8 mouse cellular contexts compared by ENCODE assay signal in the genomic region with DNA sequence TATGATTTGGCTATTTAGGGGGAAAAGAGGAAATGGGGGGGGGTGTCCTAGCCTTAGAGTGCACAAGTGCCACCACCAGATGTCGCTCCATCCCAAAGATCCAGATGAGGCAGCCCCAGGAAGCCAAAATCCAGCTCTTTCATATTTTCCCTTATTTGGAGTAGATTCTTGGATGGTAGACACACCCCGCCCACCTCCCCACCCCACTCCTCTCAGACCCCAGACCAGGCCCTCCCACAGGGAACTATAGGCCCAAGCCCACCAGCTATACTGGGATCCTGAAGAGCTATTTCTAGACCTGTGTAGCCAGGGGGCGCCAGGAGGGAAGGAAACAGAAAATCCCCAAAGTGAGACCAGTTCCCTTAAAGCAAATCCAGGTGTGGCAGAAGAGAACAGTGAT. TPM values are rescaled to one million over a fixed set of nuclear protein-coding genes. Genes with fewer than 3 reads are reported as not detected.
A peak's percentile ranks its signal among the peaks of the same experiment; 100 is the strongest.
DNase-seq lines count a peak whose midpoint lies in the region; ATAC-seq and TF ChIP-seq lines count a peak whose summit lies in the region.

No protein-coding gene starts in this region.

- TF ChIP-seq CTCF in hindbrain, postnatal 0 days (IDR thresholded peaks at IDR 0.05; ENCODE audit: low read depth): peak; percentile 72

- H3K27ac ChIP-seq in embryonic facial prominence, embryonic 14.5 days (replicated peaks; ENCODE audit: low read depth, low read length): peak overlapping the region; percentile 80
- peak overlapping the region; percentile 48; the same call in 1 of the 2 replicates for H3K27ac ChIP-seq in hindbrain, postnatal 0 days
- peak overlapping the region; percentile 67 for H3K27ac ChIP-seq in limb, embryonic 14.5 days (replicated peaks; ENCODE audit: low read depth, low read length)

- H3K36me3 ChIP-seq in embryonic facial prominence, embryonic 14.5 days (ENCODE audit: control insufficient read depth, insufficient read depth, low read length): no peaks in the 10 kb centered on the region
- no peaks in the 10 kb centered on the region for H3K36me3 ChIP-seq in hindbrain, postnatal 0 days (ENCODE audit: insufficient read depth, low read length)
- peaks cover 3% of the 10 kb centered on the region; the same call in 1 of the 2 replicates for H3K36me3 ChIP-seq in limb, embryonic 14.5 days (ENCODE audit: control insufficient read depth, insufficient read depth, low read length)
- H3K36me3 ChIP-seq in myocyte (ENCODE audit: control insufficient read depth, insufficient read depth): no peaks in the 10 kb centered on the region

- DNase-seq in gastrocnemius, adult 18-20 months (ENCODE audit: low spot score): peak; percentile 62
- DNase-seq in gastrocnemius, postnatal 25 days: no peak
- peak; percentile 32 for DNase-seq in adrenal gland, adult 8-10 months
- peak; percentile 88 for DNase-seq in embryonic facial prominence, embryonic 14.5 days (ENCODE audit: low spot score)
- peak; percentile 75 for DNase-seq in hindbrain, postnatal 0 days (ENCODE audit: low spot score)
- DNase-seq in limb, embryonic 14.5 days (ENCODE audit: low spot score): peak; percentile 81
- DNase-seq in thymus, postnatal 10 days (ENCODE audit: low spot score in 2 of 2): peak; percentile 32 to 54

- TF ChIP-seq POLR2A in limb, embryonic 14.5 days (IDR thresholded peaks at IDR 0.05; ENCODE audit: borderline replicate concordance, extremely low read depth, insufficient read depth, insufficient read length): no peak
- TF ChIP-seq POLR2A in myocyte (IDR thresholded peaks at IDR 0.05; ENCODE audit: insufficient read length, low read depth): no peak

- H3K9me3 ChIP-seq in embryonic facial prominence, embryonic 14.5 days (ENCODE audit: control insufficient read depth, low read length): no peaks in the 10 kb centered on the region
- no peaks in the 10 kb centered on the region for H3K9me3 ChIP-seq in hindbrain, postnatal 0 days (ENCODE audit: low read length)
- no peaks in the 10 kb centered on the region for H3K9me3 ChIP-seq in limb, embryonic 14.5 days (ENCODE audit: control insufficient read depth, low read length)

- H3K9ac ChIP-seq in embryonic facial prominence, embryonic 14.5 days (ENCODE audit: low read depth, low read length): peak overlapping the region; percentile 64
- no peak overlapping the region for H3K9ac ChIP-seq in hindbrain, postnatal 0 days (replicated peaks; ENCODE audit: low read length)
- H3K9ac ChIP-seq in limb, embryonic 14.5 days (ENCODE audit: low read depth, low read length, severe bottlenecking): no peak overlapping the region

- H3K79me2 ChIP-seq in myocyte (ENCODE audit: control insufficient read depth, insufficient read depth): peaks cover 32% of the 10 kb centered on the region

- ATAC-seq in embryonic facial prominence, embryonic 14.5 days (ENCODE audit: low read depth): peak; percentile 3; the same call in 1 of the 2 replicates
- 0 out of 2 replicates have a peak, but pooled peaks have one; percentile 17 for ATAC-seq in hindbrain, postnatal 0 days
- ATAC-seq in limb, embryonic 14.5 days (ENCODE audit: low FRiP score, low read depth): peak; percentile 28; the same call in 1 of the 2 replicates

- peaks cover 3% of the 10 kb centered on the region; the same call in 1 of the 2 replicates for H3K4me1 ChIP-seq in embryonic facial prominence, embryonic 14.5 days (ENCODE audit: control insufficient read depth, insufficient read depth, low read length)
- no peaks in the 10 kb centered on the region for H3K4me1 ChIP-seq in hindbrain, postnatal 0 days (ENCODE audit: insufficient read depth, low read length)
- no peaks in the 10 kb centered on the region for H3K4me1 ChIP-seq in limb, embryonic 14.5 days (ENCODE audit: control insufficient read depth, insufficient read depth, low read length)

- no peak overlapping the region for H3ac ChIP-seq in myocyte (ENCODE audit: control insufficient read depth, insufficient read length)

- H3K4me3 ChIP-seq in embryonic facial prominence, embryonic 14.5 days (ENCODE audit: low read depth, low read length): peak overlapping the region; percentile 43
- H3K4me3 ChIP-seq in hindbrain, postnatal 0 days (ENCODE audit: low read length): no peak overlapping the region
- H3K4me3 ChIP-seq in limb, embryonic 14.5 days (replicated peaks; ENCODE audit: low read length): peak overlapping the region; percentile 38
- H3K4me3 ChIP-seq in myocyte: peak overlapping the region; percentile 96

- H3K4me2 ChIP-seq in embryonic facial prominence, embryonic 14.5 days (ENCODE audit: low read depth, low read length): peak overlapping the region; percentile 62
- H3K4me2 ChIP-seq in hindbrain, postnatal 0 days (ENCODE audit: low read depth, low read length): peak overlapping the region; percentile 58; the same call in 1 of the 2 replicates
- H3K4me2 ChIP-seq in limb, embryonic 14.5 days (replicated peaks; ENCODE audit: low read depth, low read length, severe bottlenecking): peak overlapping the region; percentile 54
- peak overlapping the region; percentile 90 for H3K4me2 ChIP-seq in myocyte (ENCODE audit: low read depth)

- WGBS in embryonic facial prominence, embryonic 14.5 days: 13% methylated on average over 3 of the region's 3 CpGs
- 15% methylated on average over 3 of the region's 3 CpGs for whole genome bisulfite sequencing in hindbrain, postnatal 0 days
- 18% methylated on average over 3 of the region's 3 CpGs for WGBS in limb, embryonic 14.5 days

- H3K27me3 ChIP-seq in embryonic facial prominence, embryonic 14.5 days (replicated peaks; ENCODE audit: control insufficient read depth, insufficient read depth, low read length): no peaks in the 10 kb centered on the region
- H3K27me3 ChIP-seq in hindbrain, postnatal 0 days (ENCODE audit: insufficient read depth, low read length): no peaks in the 10 kb centered on the region
- H3K27me3 ChIP-seq in limb, embryonic 14.5 days (ENCODE audit: control insufficient read depth, insufficient read depth, low read length): no peaks in the 10 kb centered on the region
- H3K27me3 ChIP-seq in myocyte (ENCODE audit: control insufficient read depth, insufficient read depth, insufficient read length): no peaks in the 10 kb centered on the region

RNA-seq across cellular contexts. Expression of gene Flna, which starts 1.0 kb away (rescaled TPM):
- 10 to 100 TPM; 30.5 to 50.1 TPM for total RNA-seq in gastrocnemius, adult 18-20 months (2021)
- 10 to 100 TPM; 47.7 to 64.7 TPM for total RNA-seq in gastrocnemius, postnatal 25 days (2021)
- 100 to 1,000 TPM; 133 to 200 (median 168) TPM for total RNA-seq in adrenal gland, adult 8-10 months (2022)
- polyA plus RNA-seq in embryonic facial prominence, embryonic 14.5 days (2014; fragmentation: Nextera tagmentation; extraction: Ambion mirVana): 284 and 324 TPM in 2 replicates
- 276 and 324 TPM in 2 replicates for total RNA-seq in hindbrain, postnatal 0 days (2014; rRNA removed)
- 57.2 and 58.6 TPM in 2 replicates for polyA plus RNA-seq in hindbrain, postnatal 0 days (2015; fragmentation: Nextera tagmentation; extraction: Ambion mirVana)
- polyA plus RNA-seq in limb, embryonic 14.5 days (2012; rRNA removed): 573 and 611 TPM in 2 replicates
- polyA plus RNA-seq in limb, embryonic 14.5 days (2014; fragmentation: Nextera tagmentation; extraction: Ambion mirVana): 335 and 363 TPM in 2 replicates
- polyA plus RNA-seq in myocyte (2012; fragmentation: generic; extraction: Trizol): 545 TPM

RNA-seq across cellular contexts. Expression of gene Emd, which starts 5.8 kb away (rescaled TPM):
- 10 to 100 TPM; 25.0 to 32.4 TPM for total RNA-seq in gastrocnemius, adult 18-20 months (2021)
- total RNA-seq in gastrocnemius, postnatal 25 days (2021): 10 to 100 TPM; 20.1 to 20.3 TPM
- 10 to 100 TPM; 47.9 to 68.8 (median 57.1) TPM for total RNA-seq in adrenal gland, adult 8-10 months (2022)
- 26.1 and 26.9 TPM in 2 replicates for polyA plus RNA-seq in embryonic facial prominence, embryonic 14.5 days (2014; fragmentation: Nextera tagmentation; extraction: Ambion mirVana)
- 55.4 and 66.3 TPM in 2 replicates for total RNA-seq in hindbrain, postnatal 0 days (2014; rRNA removed)
- polyA plus RNA-seq in hindbrain, postnatal 0 days (2015; fragmentation: Nextera tagmentation; extraction: Ambion mirVana): 15.6 and 18.2 TPM in 2 replicates
- 107 and 143 TPM in 2 replicates for polyA plus RNA-seq in limb, embryonic 14.5 days (2012; rRNA removed)
- polyA plus RNA-seq in limb, embryonic 14.5 days (2014; fragmentation: Nextera tagmentation; extraction: Ambion mirVana): 28.0 and 30.4 TPM in 2 replicates
- polyA plus RNA-seq in myocyte (2012; fragmentation: generic; extraction: Trizol): 67.1 TPM

RNA-seq across cellular contexts. Expression of gene Rpl10, which starts 22.0 kb away (rescaled TPM):
- 100 to 1,000 TPM; 172 to 189 TPM for total RNA-seq in gastrocnemius, adult 18-20 months (2021)
- 100 to 1,000 TPM; 164 to 171 TPM for total RNA-seq in gastrocnemius, postnatal 25 days (2021)
- 100 to 1,000 TPM; 315 to 542 (median 416) TPM for total RNA-seq in adrenal gland, adult 8-10 months (2022)
- polyA plus RNA-seq in embryonic facial prominence, embryonic 14.5 days (2014; fragmentation: Nextera tagmentation; extraction: Ambion mirVana): 898 and 935 TPM in 2 replicates
- 1,531 and 1,618 TPM in 2 replicates for total RNA-seq in hindbrain, postnatal 0 days (2014; rRNA removed)
- polyA plus RNA-seq in hindbrain, postnatal 0 days (2015; fragmentation: Nextera tagmentation; extraction: Ambion mirVana): 375 and 384 TPM in 2 replicates
- 2,306 and 2,672 TPM in 2 replicates for polyA plus RNA-seq in limb, embryonic 14.5 days (2012; rRNA removed)
- polyA plus RNA-seq in limb, embryonic 14.5 days (2014; fragmentation: Nextera tagmentation; extraction: Ambion mirVana): 939 and 993 TPM in 2 replicates
- 2,470 TPM for polyA plus RNA-seq in myocyte (2012; fragmentation: generic; extraction: Trizol)

RNA-seq across cellular contexts. Expression of gene Taz, which starts 33.1 kb away (rescaled TPM):
- 10 to 100 TPM; 40.2 to 47.4 TPM for total RNA-seq in gastrocnemius, adult 18-20 months (2021)
- total RNA-seq in gastrocnemius, postnatal 25 days (2021): 10 to 100 TPM; 40.4 to 43.5 TPM
- total RNA-seq in adrenal gland, adult 8-10 months (2022): 100 to 1,000 TPM in 2 of 4 experiments, 10 to 100 TPM in 2; 82.9 to 124 (median 103) TPM
- polyA plus RNA-seq in embryonic facial prominence, embryonic 14.5 days (2014; fragmentation: Nextera tagmentation; extraction: Ambion mirVana): 61.5 and 63.1 TPM in 2 replicates
- 51.5 and 81.2 TPM in 2 replicates for total RNA-seq in hindbrain, postnatal 0 days (2014; rRNA removed)
- 66.0 and 79.0 TPM in 2 replicates for polyA plus RNA-seq in hindbrain, postnatal 0 days (2015; fragmentation: Nextera tagmentation; extraction: Ambion mirVana)
- polyA plus RNA-seq in limb, embryonic 14.5 days (2012; rRNA removed): 99.7 and 116 TPM in 2 replicates
- polyA plus RNA-seq in limb, embryonic 14.5 days (2014; fragmentation: Nextera tagmentation; extraction: Ambion mirVana): 64.0 and 70.6 TPM in 2 replicates
- polyA plus RNA-seq in myocyte (2012; fragmentation: generic; extraction: Trizol): 28.2 TPM

RNA-seq across cellular contexts. Expression of gene Dnase1l1, which starts 33.5 kb away (rescaled TPM):
- 100 to 1,000 TPM; 114 to 124 TPM for total RNA-seq in gastrocnemius, adult 18-20 months (2021)
- 10 to 100 TPM; 90.3 to 95.9 TPM for total RNA-seq in gastrocnemius, postnatal 25 days (2021)
- total RNA-seq in adrenal gland, adult 8-10 months (2022): 10 to 100 TPM; 16.3 to 28.6 (median 21.8) TPM
- 16.5 and 19.3 TPM in 2 replicates for polyA plus RNA-seq in embryonic facial prominence, embryonic 14.5 days (2014; fragmentation: Nextera tagmentation; extraction: Ambion mirVana)
- 3.5 and 3.6 TPM in 2 replicates for total RNA-seq in hindbrain, postnatal 0 days (2014; rRNA removed)
- polyA plus RNA-seq in hindbrain, postnatal 0 days (2015; fragmentation: Nextera tagmentation; extraction: Ambion mirVana): 4.1 and 4.3 TPM in 2 replicates
- polyA plus RNA-seq in limb, embryonic 14.5 days (2012; rRNA removed): 20.2 and 24.3 TPM in 2 replicates
- 12.8 and 14.4 TPM in 2 replicates for polyA plus RNA-seq in limb, embryonic 14.5 days (2014; fragmentation: Nextera tagmentation; extraction: Ambion mirVana)
- polyA plus RNA-seq in myocyte (2012; fragmentation: generic; extraction: Trizol): 17.0 TPM
